Mouse (Mus musculus): Measurements from ENCODE around the gene Gabbr2. TPM values are rescaled to one million over a fixed set of nuclear protein-coding genes. Genes with fewer than 3 reads are reported as not detected.

The Gabbr2 gene
- total RNA-seq, 2 experiments from 2014 or later: 1.2 to 1.6 TPM

DNA sequence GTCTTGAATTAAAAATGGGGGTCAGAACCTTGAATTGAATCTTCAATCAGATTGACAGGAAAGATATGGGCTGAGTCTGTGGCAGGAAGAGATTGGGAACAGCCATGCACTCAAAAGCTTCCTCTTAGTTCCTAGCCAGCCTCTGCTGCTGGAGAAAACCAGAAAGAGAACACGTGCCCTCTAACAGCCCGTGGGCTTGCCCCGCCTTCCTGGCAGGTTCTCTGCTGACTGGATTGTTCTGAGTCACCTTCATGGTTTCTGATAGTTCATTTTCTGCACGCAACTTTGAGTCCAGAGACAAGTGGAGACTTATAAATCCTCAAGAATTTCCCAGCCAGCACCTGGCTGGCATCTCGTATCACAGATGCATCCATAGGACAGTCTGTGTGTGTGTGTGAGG is 123.5 kb downstream of the Gabbr2 start:
- DNase-seq (ENCODE audit: low spot score in 2 of 2): no peak

DNA sequence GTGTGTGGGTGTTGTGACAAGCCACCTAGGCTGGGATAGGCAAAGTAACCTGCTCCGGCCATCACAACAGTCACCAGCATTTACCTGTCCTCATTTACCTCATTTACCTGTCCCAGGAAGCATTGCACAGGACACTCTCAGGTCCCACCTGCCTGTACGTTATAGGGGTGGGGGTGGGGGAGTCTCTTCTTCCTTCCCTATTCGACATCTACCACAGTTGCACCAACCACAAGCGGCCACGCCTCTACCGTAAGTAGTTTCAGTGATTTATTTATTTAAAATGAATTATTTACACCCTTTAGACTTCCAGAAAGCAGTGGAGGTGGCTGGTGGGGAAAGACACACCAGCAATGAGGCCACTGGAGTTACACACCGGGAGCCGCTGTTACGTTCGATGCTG is 123.9 kb downstream of the Gabbr2 start:
- no peak for DNase-seq (ENCODE audit: low spot score in 2 of 2)

GRCm38 (mm10) chr4:46866070-46866469 is 125.6 kb downstream of the Gabbr2 start:
- no peak for DNase-seq (ENCODE audit: low spot score in 2 of 2)

GRCm38 (mm10) chr4:46863721-46864120 is 128.0 kb downstream of the Gabbr2 start:
- DNase-seq (ENCODE audit: low spot score in 2 of 2): no peak

DNA sequence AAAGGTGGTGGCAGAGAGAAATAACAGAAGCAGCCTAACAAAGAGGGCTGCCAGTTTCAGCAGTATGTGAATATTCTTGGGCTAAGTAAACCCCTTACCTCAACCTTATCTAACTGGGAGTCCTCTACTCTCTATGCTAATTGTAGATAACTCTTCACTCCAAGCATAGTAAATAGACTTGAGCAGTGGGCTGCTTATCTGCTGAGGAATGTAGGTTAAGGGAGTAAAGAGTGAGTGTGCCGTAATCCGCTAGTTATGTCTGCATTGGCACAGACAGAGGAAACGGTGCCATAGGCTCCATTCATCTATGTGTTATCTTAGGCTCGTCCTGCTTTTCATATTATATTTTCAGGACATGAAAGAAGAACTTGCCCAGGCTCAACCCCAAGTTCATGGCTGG is 129.0 kb downstream of the Gabbr2 start:
- no peak for DNase-seq (ENCODE audit: low spot score in 2 of 2)

DNA sequence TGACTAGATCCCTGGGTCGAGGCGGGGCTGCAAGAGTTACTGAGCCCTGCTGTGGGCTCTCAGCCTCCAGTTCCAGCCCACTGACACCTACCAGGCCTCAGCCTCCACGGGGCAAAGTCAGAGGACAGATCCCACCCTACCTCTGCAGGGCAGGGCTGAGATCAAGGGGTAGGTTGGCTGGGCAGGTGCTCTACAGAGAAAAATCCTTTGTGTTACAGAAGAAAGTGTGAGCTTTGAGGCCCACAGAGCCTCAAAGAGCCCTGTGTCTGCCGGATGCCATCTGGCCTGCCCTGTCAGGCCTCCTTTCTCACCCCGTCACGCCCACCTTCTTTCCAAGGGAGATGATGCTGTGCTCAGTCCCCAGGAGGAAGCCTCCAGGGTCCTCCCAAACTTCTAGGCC is 131.1 kb downstream of the Gabbr2 start:
- DNase-seq (ENCODE audit: low spot score in 2 of 2): no peak

- no peak for DNase-seq (ENCODE audit: low spot score in 2 of 2)
These were observed 132.8 kb downstream of the Gabbr2 start for GRCm38 (mm10) chr4:46858899-46859298.

GRCm38 (mm10) chr4:46856145-46856544 is 135.5 kb downstream of the Gabbr2 start:
- no peak for DNase-seq (ENCODE audit: low spot score in 2 of 2)

- DNase-seq (ENCODE audit: low spot score in 2 of 2): no peak
These were observed 136.8 kb downstream of the Gabbr2 start for GRCm38 (mm10) chr4:46854686-46855385.

- DNase-seq (ENCODE audit: low spot score in 2 of 2): no peak
These were observed 137.7 kb downstream of the Gabbr2 start for GRCm38 (mm10) chr4:46853852-46854460.

- DNase-seq (ENCODE audit: low spot score in 2 of 2): no peak
These were observed 143.9 kb downstream of the Gabbr2 start for GRCm38 (mm10) chr4:46847745-46848144.

- no peak for DNase-seq (ENCODE audit: low spot score in 2 of 2)
These were observed 145.3 kb downstream of the Gabbr2 start for GRCm38 (mm10) chr4:46846396-46846795.

DNA sequence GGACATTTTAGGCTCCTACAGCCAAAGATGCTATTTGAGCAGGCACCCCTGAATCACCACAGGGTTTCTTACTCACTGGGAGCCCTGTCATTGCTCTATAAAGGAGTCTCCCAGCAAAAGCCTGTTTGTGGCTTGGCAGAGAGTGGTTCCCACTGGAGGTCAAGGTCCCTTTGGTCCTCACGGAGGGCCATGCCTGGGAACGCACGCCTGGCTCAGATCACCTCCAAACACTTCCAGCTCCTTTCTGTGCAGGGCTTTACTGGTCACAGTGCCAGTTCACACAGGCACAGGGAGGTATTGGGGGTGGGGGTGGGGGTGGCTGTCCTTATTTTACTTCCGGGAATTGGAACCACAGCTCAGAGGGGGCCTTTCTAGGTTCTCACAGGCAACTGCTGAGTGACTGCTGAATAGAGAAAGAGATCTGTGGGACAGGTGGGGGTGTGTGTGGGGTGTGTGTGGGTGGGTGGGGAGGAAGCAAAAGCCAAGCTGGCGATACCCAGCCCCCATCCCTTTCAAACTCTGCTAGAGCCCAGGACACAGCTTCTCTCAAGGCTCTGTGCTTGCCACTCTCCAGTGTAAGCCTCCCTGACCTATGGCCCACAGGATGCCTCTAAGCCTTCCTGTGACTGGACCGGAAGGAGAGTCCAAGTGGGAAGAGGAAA is 146.6 kb downstream of the Gabbr2 start:
- no peak for DNase-seq (ENCODE audit: low spot score in 2 of 2)

DNA sequence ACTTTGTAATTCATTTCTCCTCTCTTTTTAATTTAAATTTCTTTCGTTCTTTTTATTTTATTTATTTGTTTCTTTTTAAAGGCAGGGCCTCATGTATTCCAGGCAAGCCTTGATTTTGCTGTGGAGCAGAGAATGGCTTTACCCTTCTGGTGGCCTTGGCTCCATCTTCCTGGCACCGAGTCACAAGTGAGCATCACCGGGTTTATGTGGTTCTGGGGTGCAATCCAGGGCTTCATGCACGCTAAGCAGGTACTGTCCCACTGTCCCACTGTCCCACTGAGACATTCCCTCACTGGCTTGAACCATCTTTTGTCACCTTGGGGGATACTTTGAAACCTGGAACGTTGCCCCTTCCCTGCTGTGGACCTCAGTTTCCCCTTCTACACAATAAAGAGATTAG is 147.1 kb downstream of the Gabbr2 start:
- DNase-seq (ENCODE audit: low spot score in 2 of 2): no peak

GRCm38 (mm10) chr4:46842596-46842995 is 149.1 kb downstream of the Gabbr2 start:
- DNase-seq (ENCODE audit: low spot score in 2 of 2): no peak

DNA sequence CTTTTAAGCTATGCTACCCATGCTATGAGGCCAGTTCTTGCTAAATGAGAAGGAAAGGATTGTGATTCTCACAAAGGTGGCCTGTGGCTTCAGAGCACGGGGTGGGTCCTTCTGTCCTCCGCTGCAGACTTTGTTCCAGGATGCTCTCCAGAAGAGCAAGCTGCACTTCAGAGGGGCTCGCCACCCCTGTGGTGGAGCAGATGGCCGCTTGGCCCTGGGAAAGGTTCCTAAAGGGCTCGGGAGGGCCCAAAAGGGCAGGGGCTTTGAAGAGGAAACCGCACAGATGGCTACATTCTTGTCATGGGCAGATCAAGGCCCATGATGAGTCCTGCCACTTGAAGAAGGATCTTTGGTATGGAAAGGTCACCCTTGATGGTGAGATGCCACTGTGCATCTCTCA is 151.5 kb downstream of the Gabbr2 start:
- no peak for DNase-seq (ENCODE audit: low spot score in 2 of 2)

DNA sequence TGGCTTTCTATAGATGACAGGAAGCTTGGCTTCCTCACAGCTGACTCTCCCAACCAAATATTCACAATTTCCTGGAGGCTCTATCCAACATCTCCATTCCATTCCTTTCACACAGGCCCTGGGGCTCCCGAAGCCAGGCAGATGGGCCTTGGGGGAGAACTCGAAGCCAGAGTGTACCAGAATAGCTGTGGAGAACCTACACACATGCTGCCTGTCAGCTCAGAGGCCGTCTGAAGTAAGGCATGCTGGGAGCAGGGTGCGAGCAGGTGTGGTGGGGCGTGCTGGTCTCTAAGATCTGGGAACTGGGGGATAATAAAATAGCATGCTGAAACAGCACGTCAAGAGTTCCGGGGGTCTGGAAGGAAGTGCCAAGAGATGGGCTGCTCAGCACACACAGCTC is 154.3 kb downstream of the Gabbr2 start:
- no peak for DNase-seq (ENCODE audit: low spot score in 2 of 2)

DNA sequence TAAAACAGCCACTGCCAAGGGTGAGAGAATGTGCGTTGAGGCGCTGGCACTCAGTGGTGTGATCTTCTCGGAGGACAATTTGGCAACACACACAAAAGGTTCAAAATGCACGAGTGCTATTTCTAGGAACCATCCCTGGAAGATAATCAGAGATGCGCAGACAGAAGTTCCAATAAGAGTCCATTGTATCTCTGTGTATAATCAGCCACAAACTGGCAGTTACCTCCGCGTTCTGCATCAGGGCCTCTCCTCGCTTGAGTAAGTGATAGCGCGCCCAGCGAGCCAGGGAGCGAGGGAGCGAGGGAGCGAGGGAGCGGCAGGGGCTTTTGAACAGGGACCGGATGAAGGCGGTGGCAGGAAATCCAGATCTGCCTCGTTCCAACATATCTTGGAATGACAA is 155.6 kb downstream of the Gabbr2 start:
- no peak for DNase-seq (ENCODE audit: low spot score in 2 of 2)

DNA sequence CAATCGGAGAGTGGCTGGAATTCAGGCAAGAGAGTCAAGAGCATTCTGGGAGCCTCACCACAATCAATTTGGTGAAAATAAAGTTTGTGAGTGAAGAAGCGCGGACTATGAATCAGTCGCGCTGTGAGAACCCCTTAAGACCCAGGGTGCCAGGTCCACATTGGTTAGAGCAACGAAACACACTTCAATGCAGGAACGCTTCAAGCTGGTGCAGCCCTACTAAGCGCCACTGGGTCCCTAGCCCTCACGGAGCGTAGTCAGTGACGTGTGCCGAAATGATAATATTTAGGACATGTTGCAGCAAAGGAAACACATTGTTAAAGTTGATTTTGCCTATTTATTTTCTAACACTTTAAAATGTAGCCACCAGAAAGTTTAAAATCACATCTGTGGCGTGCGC is 156.6 kb downstream of the Gabbr2 start:
- no peak for DNase-seq (ENCODE audit: low spot score in 2 of 2)

- no peak for DNase-seq (ENCODE audit: low spot score in 2 of 2)
These were observed 158.7 kb downstream of the Gabbr2 start for GRCm38 (mm10) chr4:46832834-46833544.

- no peak for DNase-seq (ENCODE audit: low spot score in 2 of 2)
These were observed 162.0 kb downstream of the Gabbr2 start for GRCm38 (mm10) chr4:46829656-46830055.

- DNase-seq (ENCODE audit: low spot score in 2 of 2): no peak
These were observed 163.5 kb downstream of the Gabbr2 start for GRCm38 (mm10) chr4:46828141-46828571.

All from adrenal gland, postnatal 4 days (tissue).